Mouse (Mus musculus): ENCODE data around the gene Btnl6.

The Btnl6 gene

GRCm38 (mm10) chr17:34517252-34517651 is at the start of gene Btnl6:
Gene Btnl6 (minus strand): TSS chr17:34517352.
- 93% methylated on average over 4 of the region's 4 CpGs for WGBS

GRCm38 (mm10) chr17:34564796-34565195 is 47.6 kb upstream of the Btnl6 start:
- WGBS: 62% methylated on average over 3 of the region's 3 CpGs

- WGBS: 41% methylated on average over 6 of the region's 6 CpGs
These were observed 46.9 kb upstream of the Btnl6 start, which contains the start of gene Notch4 for GRCm38 (mm10) chr17:34564003-34564421. Gene Notch4 (plus strand): TSS chr17:34564268.

- WGBS: 79% methylated on average over 11 of the region's 11 CpGs
These were observed 46.2 kb upstream of the Btnl6 start for GRCm38 (mm10) chr17:34563354-34563753.

- 79% methylated on average over 3 of the region's 3 CpGs for WGBS
These were observed 45.4 kb upstream of the Btnl6 start for GRCm38 (mm10) chr17:34562595-34562994.

GRCm38 (mm10) chr17:34561200-34561599 is 44.0 kb upstream of the Btnl6 start:
- 47% methylated on average over 8 of the region's 8 CpGs for WGBS

GRCm38 (mm10) chr17:34560438-34560837 is 43.3 kb upstream of the Btnl6 start:
- WGBS: 93% methylated on average over 6 of the region's 6 CpGs

- 43% methylated on average over 15 of the region's 15 CpGs for WGBS
These were observed 42.7 kb upstream of the Btnl6 start for GRCm38 (mm10) chr17:34559895-34560294.

- WGBS: 83% methylated on average over 7 of the region's 7 CpGs
These were observed 42.0 kb upstream of the Btnl6 start for GRCm38 (mm10) chr17:34559116-34559515.

- WGBS: 83% methylated on average over 11 of the region's 11 CpGs
These were observed 40.3 kb upstream of the Btnl6 start for GRCm38 (mm10) chr17:34557411-34557810.

GRCm38 (mm10) chr17:34556406-34556805 is 39.3 kb upstream of the Btnl6 start:
- 92% methylated on average over 8 of the region's 8 CpGs for WGBS

- 24% methylated on average over 5 of the region's 5 CpGs for WGBS
These were observed 38.3 kb upstream of the Btnl6 start for GRCm38 (mm10) chr17:34555483-34555882.

GRCm38 (mm10) chr17:34549843-34550242 is 32.7 kb upstream of the Btnl6 start:
- 87% methylated on average over 2 of the region's 2 CpGs for WGBS

- WGBS: 90% methylated on average over 3 of the region's 3 CpGs
These were observed 32.0 kb upstream of the Btnl6 start for GRCm38 (mm10) chr17:34549156-34549555.

- WGBS: 93% methylated on average over 4 of the region's 4 CpGs
These were observed 30.4 kb upstream of the Btnl6 start for GRCm38 (mm10) chr17:34547601-34548000.

- 90% methylated on average over 1 of the region's 1 CpGs for WGBS
These were observed 29.6 kb upstream of the Btnl6 start for GRCm38 (mm10) chr17:34546797-34547196.

GRCm38 (mm10) chr17:34543567-34543966 is 26.4 kb upstream of the Btnl6 start:
- 94% methylated on average over 13 of the region's 13 CpGs for WGBS

- 87% methylated on average over 3 of the region's 3 CpGs for WGBS
These were observed 15.5 kb upstream of the Btnl6 start for GRCm38 (mm10) chr17:34532671-34533070.

- WGBS: 63% methylated on average over 1 of the region's 1 CpGs
These were observed 1.8 kb upstream of the Btnl6 start for GRCm38 (mm10) chr17:34519001-34519400.

- 85% methylated on average over 3 of the region's 3 CpGs for WGBS
These were observed 1.4 kb upstream of the Btnl6 start for GRCm38 (mm10) chr17:34518571-34518970.

- 94% methylated on average over 4 of the region's 4 CpGs for WGBS
These were observed 643 bp upstream of the Btnl6 start for GRCm38 (mm10) chr17:34517795-34518194.

GRCm38 (mm10) chr17:34516514-34516913 is 638 bp downstream of the Btnl6 start:
- WGBS: 86% methylated on average over 2 of the region's 2 CpGs

GRCm38 (mm10) chr17:34511723-34512122 is 5.4 kb downstream of the Btnl6 start:
- 56% methylated on average over 1 of the region's 1 CpGs for WGBS

- WGBS: 78% methylated on average over 4 of the region's 4 CpGs
These were observed 19.4 kb downstream of the Btnl6 start for GRCm38 (mm10) chr17:34497726-34498125.

Measured in cerebral cortex, adult 2 months (tissue).